Mouse (Mus musculus) forebrain, embryonic 12.5 days (tissue): ENCODE data around the gene Rps6ka1. TPM values are rescaled to one million over a fixed set of nuclear protein-coding genes. Genes with fewer than 3 reads are reported as not detected.

Experiments
- ATAC-seq: fragments of 200-750 bp; cut with Nextera tagmentation; 2 replicates; pipeline ENCODE4 v1.8.0; 2017; ENCODE audit warnings: moderate TSS enrichment; ENCODE audit not compliant: low FRiP score
- H3K27ac ChIP-seq: fragments of 300-500 bp; sonication (generic); 2 replicates; pipeline ENCODE4 v1.5.1; 2016; ENCODE audit warnings: mild to moderate bottlenecking
- H3K27me3 ChIP-seq: fragments of 300-500 bp; sonication (generic); 2 replicates; pipeline ENCODE4 v1.6.1; 2016; ENCODE audit warnings: mild to moderate bottlenecking
- H3K36me3 ChIP-seq: fragments of 300-500 bp; sonication (generic); replicated peaks from 2 replicates; pipeline ENCODE4 v1.6.1; 2016; ENCODE audit warnings: mild to moderate bottlenecking
- H3K4me1 ChIP-seq: fragments of 300-500 bp; sonication (generic); 2 replicates; pipeline ENCODE4 v1.6.1; 2016
- H3K4me2 ChIP-seq: fragments of 300-500 bp; sonication (generic); 2 replicates; pipeline ENCODE4 v1.6.1; 2016; ENCODE audit warnings: mild to moderate bottlenecking, moderate library complexity
- H3K4me3 ChIP-seq: fragments of 300-500 bp; sonication (generic); replicated peaks from 2 replicates; pipeline ENCODE4 v1.5.1; 2016; ENCODE audit warnings: mild to moderate bottlenecking
- H3K9ac ChIP-seq: fragments of 300-500 bp; sonication (generic); 2 replicates; pipeline ENCODE4 v1.6.1; 2016; ENCODE audit warnings: mild to moderate bottlenecking
- H3K9me3 ChIP-seq: fragments of 300-500 bp; sonication (generic); 2 replicates; pipeline ENCODE4 v1.6.1; 2016
- WGBS: fragments of 180-500 bp; shearing (Covaris S2); methylation state at CpG from one replicate; pipeline ENCODE4 v1.1.7; 2016; 5-methylcytosine and 5-hydroxymethylcytosine counted together
- polyA plus RNA-seq: library from polyadenylated mRNA; unstranded; fragments of >200 nt; fragmentation: Nextera tagmentation; extraction: Ambion mirVana; gene quantifications from 2 replicates; pipeline ENCODE4 v1.2.1, GENCODE M21; 2016

Gene Rps6ka1
- polyA plus RNA-seq, 1 experiment from 2014 or later = 26.0 TPM

- H3K4me2 ChIP-seq = peak overlapping the region; percentile 99
- H3K9ac ChIP-seq = peak overlapping the region; percentile 85
- peak; percentile 74; the same call in 1 of the 2 replicates for ATAC-seq
- H3K4me3 ChIP-seq = peak overlapping the region; percentile 78
- 0% methylated on average over 15 of the region's 32 CpGs for WGBS
- H3K9me3 ChIP-seq = no peaks in the 10 kb centered on the region
- peaks cover 17% of the 10 kb centered on the region for H3K4me1 ChIP-seq
- no peaks in the 10 kb centered on the region for H3K36me3 ChIP-seq
- peaks cover 13% of the 10 kb centered on the region; the same call in 1 of the 2 replicates for H3K27me3 ChIP-seq
- H3K27ac ChIP-seq = peak overlapping the region; percentile 50
These were observed 348 bp downstream of the Rps6ka1 start for GRCm38 (mm10) chr4:133887249-133887648.

DNA sequence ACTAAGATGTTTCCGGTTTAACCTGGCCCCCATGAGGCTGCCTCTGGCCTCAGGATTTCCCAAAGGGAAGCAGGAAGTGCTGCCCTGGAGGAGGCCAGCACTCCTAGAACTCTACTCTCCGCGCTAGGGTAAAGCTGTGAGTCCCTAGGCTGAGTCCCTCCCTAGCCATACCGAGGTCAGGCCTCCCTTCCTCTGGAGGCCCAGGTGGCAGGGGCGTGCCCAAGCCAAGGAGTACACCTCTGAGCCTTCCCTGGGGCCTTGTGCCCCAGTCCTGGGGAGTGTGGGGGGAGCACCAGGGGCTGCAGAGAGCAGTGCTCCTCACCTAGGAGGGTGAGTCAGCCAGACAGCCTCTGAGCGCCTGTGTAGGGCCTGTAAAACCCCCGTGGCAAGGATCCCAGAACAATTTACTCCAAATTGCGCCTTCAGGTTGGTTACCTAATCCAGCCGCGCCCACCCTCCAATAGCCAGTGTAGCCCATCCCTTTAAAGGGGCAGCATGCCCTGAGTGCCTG, 1.6 kb downstream of the Rps6ka1 start:
- no peaks in the 10 kb centered on the region for H3K36me3 ChIP-seq
- peaks cover 17% of the 10 kb centered on the region for H3K4me1 ChIP-seq
- 19% methylated on average over 10 of the region's 10 CpGs for WGBS
- H3K4me2 ChIP-seq = peak overlapping the region; percentile 99
- no peak for ATAC-seq
- no peak overlapping the region for H3K9ac ChIP-seq
- 0 out of 2 replicates have a peak overlapping the region, but pooled peaks have one; percentile 78 for H3K4me3 ChIP-seq
- peaks cover 13% of the 10 kb centered on the region; the same call in 1 of the 2 replicates for H3K27me3 ChIP-seq
- no peak overlapping the region for H3K27ac ChIP-seq
- no peaks in the 10 kb centered on the region for H3K9me3 ChIP-seq

DNA sequence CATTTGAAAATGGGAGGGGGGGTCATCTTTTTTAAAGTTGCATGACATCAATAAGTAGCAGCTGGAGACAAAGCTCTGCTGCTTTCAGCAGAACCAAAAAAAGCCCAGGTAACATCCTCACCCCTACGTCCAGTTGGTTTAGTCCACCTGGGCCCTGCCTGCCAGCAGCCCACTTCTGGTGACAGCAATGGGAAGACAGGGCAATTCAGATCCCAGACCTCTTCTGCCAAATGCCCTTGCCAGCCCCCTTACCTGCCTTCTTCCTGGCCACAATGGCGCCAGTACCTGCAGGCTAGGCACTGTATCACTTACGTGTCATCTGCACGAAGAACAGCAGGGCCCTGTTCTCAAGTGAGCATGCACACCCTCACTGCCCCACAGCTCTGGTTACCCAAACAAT, 2.3 kb downstream of the Rps6ka1 start:
- no peaks in the 10 kb centered on the region for H3K9me3 ChIP-seq
- H3K4me1 ChIP-seq = peaks cover 17% of the 10 kb centered on the region
- peaks cover 13% of the 10 kb centered on the region; the same call in 1 of the 2 replicates for H3K27me3 ChIP-seq
- no peak overlapping the region for H3K9ac ChIP-seq
- WGBS = 74% methylated on average over 4 of the region's 4 CpGs
- H3K4me3 ChIP-seq = no peak overlapping the region
- no peak overlapping the region for H3K4me2 ChIP-seq
- H3K36me3 ChIP-seq = no peaks in the 10 kb centered on the region
- no peak for ATAC-seq
- H3K27ac ChIP-seq = no peak overlapping the region

- Histone ChIP-seq H3K9ac (no peak overlapping the region), H3K27ac (no peak overlapping the region), H3K9me3 (no peaks in the 10 kb centered on the region), H3K4me1 (peaks cover 17% of the 10 kb centered on the region), H3K4me2 (no peak overlapping the region), H3K36me3 (no peaks in the 10 kb centered on the region), H3K27me3 (peaks cover 13% of the 10 kb centered on the region; the same call in 1 of the 2 replicates), H3K4me3 (no peak overlapping the region)
- WGBS = 78% methylated on average over 3 of the region's 3 CpGs
- no peak for ATAC-seq
These were observed 2.7 kb downstream of the Rps6ka1 start for GRCm38 (mm10) chr4:133884888-133885287.

DNA sequence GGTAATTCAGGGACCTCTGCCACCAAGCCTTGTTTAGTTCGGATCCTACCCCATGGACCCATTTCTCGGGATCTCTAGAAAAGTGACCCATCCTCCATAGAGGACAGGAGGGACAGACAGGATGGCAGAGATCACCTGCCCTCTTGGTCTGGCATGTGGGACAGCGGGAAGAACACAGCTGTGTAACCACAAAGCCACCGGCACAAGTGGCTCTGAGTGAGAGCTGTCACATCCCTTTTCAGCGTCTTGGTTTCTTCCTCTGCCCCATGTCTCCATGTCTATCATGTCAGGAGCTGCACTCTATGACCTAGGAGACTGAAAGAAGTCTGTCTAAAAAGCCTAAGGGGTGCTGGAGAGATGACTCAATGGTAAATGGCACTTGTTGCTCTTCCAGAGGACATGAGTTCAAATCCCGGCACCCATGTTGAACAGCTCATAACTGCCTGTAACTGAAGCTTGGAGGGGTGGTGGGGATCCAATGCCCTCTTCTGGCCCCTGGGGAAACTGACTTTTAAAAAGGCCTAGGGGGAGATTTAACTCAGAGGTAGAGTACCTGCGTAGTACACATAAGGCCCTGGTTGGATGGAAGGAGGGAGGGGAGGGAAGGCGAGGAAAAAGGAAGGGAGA, 3.4 kb downstream of the Rps6ka1 start:
- Histone ChIP-seq H3K9me3 (no peaks in the 10 kb centered on the region), H3K27me3 (peaks cover 13% of the 10 kb centered on the region; the same call in 1 of the 2 replicates), H3K27ac (no peak overlapping the region), H3K4me3 (no peak overlapping the region), H3K9ac (no peak overlapping the region), H3K4me2 (no peak overlapping the region), H3K4me1 (peaks cover 17% of the 10 kb centered on the region), H3K36me3 (no peaks in the 10 kb centered on the region)
- ATAC-seq = no peak
- 90% methylated on average over 8 of the region's 8 CpGs for WGBS

GRCm38 (mm10) chr4:133881851-133882250, 5.7 kb downstream of the Rps6ka1 start:
- H3K9ac ChIP-seq = no peak overlapping the region
- H3K27me3 ChIP-seq = peaks cover 13% of the 10 kb centered on the region; the same call in 1 of the 2 replicates
- peaks cover 14% of the 10 kb centered on the region for H3K4me1 ChIP-seq
- no peak overlapping the region for H3K4me2 ChIP-seq
- no peak overlapping the region for H3K4me3 ChIP-seq
- no peak overlapping the region for H3K27ac ChIP-seq
- no peaks in the 10 kb centered on the region for H3K9me3 ChIP-seq
- ATAC-seq = no peak
- no peaks in the 10 kb centered on the region for H3K36me3 ChIP-seq
- WGBS = 93% methylated on average over 3 of the region's 3 CpGs

- no peak for ATAC-seq
- H3K9ac ChIP-seq = no peak overlapping the region
- H3K36me3 ChIP-seq = no peaks in the 10 kb centered on the region
- H3K4me3 ChIP-seq = no peak overlapping the region
- H3K27ac ChIP-seq = no peak overlapping the region
- H3K27me3 ChIP-seq = peaks cover 11% of the 10 kb centered on the region; the same call in 1 of the 2 replicates
- 84% methylated on average over 4 of the region's 4 CpGs for WGBS
- no peak overlapping the region for H3K4me2 ChIP-seq
- no peaks in the 10 kb centered on the region for H3K9me3 ChIP-seq
- peaks cover 9% of the 10 kb centered on the region for H3K4me1 ChIP-seq
These were observed 6.2 kb downstream of the Rps6ka1 start for GRCm38 (mm10) chr4:133881399-133881798.

DNA sequence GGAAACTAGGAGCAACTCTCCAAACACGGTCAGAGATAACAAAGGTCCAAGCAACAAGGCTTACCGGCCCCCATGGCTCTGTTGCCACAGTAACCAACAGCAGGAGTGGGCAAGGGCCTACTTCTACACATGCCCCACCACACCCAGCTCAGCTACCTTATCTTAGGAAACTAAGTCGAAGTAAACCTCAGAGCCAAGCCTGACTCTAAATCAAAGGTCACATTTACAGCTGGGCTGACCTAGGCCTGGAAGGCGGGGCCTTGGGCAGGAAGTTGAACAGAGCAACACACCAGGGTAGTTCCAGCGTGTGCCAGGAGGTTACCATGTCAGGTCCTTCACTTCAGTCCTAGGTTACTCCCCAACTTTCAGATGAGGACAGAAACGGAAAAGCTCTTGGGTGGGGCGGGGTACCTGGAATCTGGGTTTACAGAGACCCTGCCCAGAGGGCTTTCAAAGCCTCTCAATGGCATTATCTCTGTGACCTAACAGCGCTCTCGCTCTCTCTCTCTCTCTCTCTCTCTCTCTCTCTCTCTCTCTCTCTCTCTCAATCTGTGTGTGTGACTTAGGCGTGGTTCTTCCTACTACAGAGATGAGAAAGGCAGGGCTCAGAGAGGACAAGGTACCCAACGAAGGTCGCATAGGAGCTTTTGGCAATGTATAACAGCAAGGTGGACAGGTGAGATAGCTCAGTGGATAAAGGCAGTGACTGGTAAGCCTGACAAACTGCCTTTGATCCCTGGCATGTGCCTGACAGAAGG, 8.3 kb downstream of the Rps6ka1 start:
- 0 out of 2 replicates have a peak, but pooled peaks cover 3% of the 10 kb centered on the region for H3K4me1 ChIP-seq
- H3K27me3 ChIP-seq = no peaks in the 10 kb centered on the region
- H3K36me3 ChIP-seq = no peaks in the 10 kb centered on the region
- H3K27ac ChIP-seq = no peak overlapping the region
- no peak overlapping the region for H3K9ac ChIP-seq
- WGBS = 78% methylated on average over 12 of the region's 12 CpGs
- no peak overlapping the region for H3K4me3 ChIP-seq
- no peak overlapping the region for H3K4me2 ChIP-seq
- ATAC-seq = no peak
- no peaks in the 10 kb centered on the region for H3K9me3 ChIP-seq

GRCm38 (mm10) chr4:133877850-133878755, 9.5 kb downstream of the Rps6ka1 start:
- WGBS = 87% methylated on average over 14 of the region's 14 CpGs
- no peak for ATAC-seq
- H3K27ac ChIP-seq = no peak overlapping the region
- no peaks in the 10 kb centered on the region for H3K9me3 ChIP-seq
- H3K4me2 ChIP-seq = no peak overlapping the region
- H3K9ac ChIP-seq = no peak overlapping the region
- H3K27me3 ChIP-seq = no peaks in the 10 kb centered on the region
- H3K36me3 ChIP-seq = no peaks in the 10 kb centered on the region
- no peak overlapping the region for H3K4me3 ChIP-seq
- H3K4me1 ChIP-seq = 0 out of 2 replicates have a peak, but pooled peaks cover 3% of the 10 kb centered on the region

GRCm38 (mm10) chr4:133874865-133875517, 12.6 kb downstream of the Rps6ka1 start:
- no peak overlapping the region for H3K9ac ChIP-seq
- 85% methylated on average over 13 of the region's 13 CpGs for WGBS
- no peak overlapping the region for H3K4me2 ChIP-seq
- no peak for ATAC-seq
- H3K36me3 ChIP-seq = no peaks in the 10 kb centered on the region
- no peak overlapping the region for H3K4me3 ChIP-seq
- no peaks in the 10 kb centered on the region for H3K27me3 ChIP-seq
- 0 out of 2 replicates have a peak, but pooled peaks cover 3% of the 10 kb centered on the region for H3K4me1 ChIP-seq
- no peaks in the 10 kb centered on the region for H3K9me3 ChIP-seq
- no peak overlapping the region for H3K27ac ChIP-seq
